Mouse (Mus musculus) myocyte (in vitro differentiated cells): ENCODE measurements around the gene Slc17a6. TPM values are rescaled to one million over a fixed set of nuclear protein-coding genes. Genes with fewer than 3 reads are reported as not detected.

Experiments used
- H3K27me3 ChIP-seq: one replicate; pipeline ENCODE4 v1.6.1; 2011; ENCODE audit not compliant: control insufficient read depth, insufficient read depth, insufficient read length
- H3K36me3 ChIP-seq: one replicate; pipeline ENCODE4 v1.6.1; 2011; ENCODE audit not compliant: control insufficient read depth, insufficient read depth
- H3K4me2 ChIP-seq: one replicate; pipeline ENCODE4 v1.6.1; 2011; ENCODE audit warnings: low read depth, control low read depth
- H3K4me3 ChIP-seq: one replicate; pipeline ENCODE4 v1.5.1; 2011; ENCODE audit warnings: mild to moderate bottlenecking, control low read depth, moderate library complexity
- H3K79me2 ChIP-seq: one replicate; pipeline ENCODE4 v1.6.1; 2011; ENCODE audit not compliant: control insufficient read depth, insufficient read depth
- H3ac ChIP-seq: one replicate; pipeline ENCODE4 v1.6.1; 2011; ENCODE audit not compliant: control insufficient read depth, insufficient read length
- CEBPB ChIP-seq: IDR thresholded peaks from 2 replicates; pipeline ENCODE4 v1.6.1; 2011; ENCODE audit warnings: mild to moderate bottlenecking, moderate library complexity; ENCODE audit not compliant: poor library complexity, insufficient read depth, severe bottlenecking
- E2F4 ChIP-seq: IDR thresholded peaks from one replicate; pipeline ENCODE4 v1.6.1; 2011; ENCODE audit warnings: mild to moderate bottlenecking, control low read depth, moderate library complexity; ENCODE audit not compliant: insufficient read depth
- MAX ChIP-seq: IDR thresholded peaks from one replicate; pipeline ENCODE4 v1.6.1; 2011; ENCODE audit warnings: low read depth, mild to moderate bottlenecking, control low read depth
- MYOD1 ChIP-seq, 3 experiments: IDR thresholded peaks; one replicate each; pipeline ENCODE4 v1.6.1; 2011; ENCODE audit warnings: control low read depth in 2 of 3, low read depth in 2 of 3, mild to moderate bottlenecking in 2 of 3, moderate library complexity in 1 of 3; ENCODE audit not compliant: insufficient read length in 2 of 3, control insufficient read depth in 1 of 3
- MYOG ChIP-seq, 3 experiments: IDR thresholded peaks; one replicate each; pipeline ENCODE4 v1.6.1; 2011; ENCODE audit warnings: control low read depth in 2 of 3, low read depth in 2 of 3, mild to moderate bottlenecking in 2 of 3; ENCODE audit not compliant: insufficient read length in 2 of 3, control insufficient read depth in 1 of 3, insufficient read depth in 1 of 3
- POLR2A ChIP-seq: IDR thresholded peaks from one replicate; pipeline ENCODE4 v1.6.1; 2011; ENCODE audit warnings: low read depth, mild to moderate bottlenecking, control low read depth, moderate library complexity; ENCODE audit not compliant: insufficient read length
- POLR2AphosphoS2 ChIP-seq: IDR thresholded peaks from one replicate; pipeline ENCODE4 v1.6.1; 2011; ENCODE audit warnings: low read depth, control low read depth; ENCODE audit not compliant: insufficient read length
- REST ChIP-seq: IDR thresholded peaks from one replicate; pipeline ENCODE4 v1.6.1; 2011; ENCODE audit warnings: mild to moderate bottlenecking, control low read depth, moderate library complexity; ENCODE audit not compliant: insufficient read depth, insufficient read length
- SRF ChIP-seq: IDR thresholded peaks from one replicate; pipeline ENCODE4 v1.6.1; 2011; ENCODE audit warnings: low read depth; ENCODE audit not compliant: control insufficient read depth, insufficient read length
- TCF12 ChIP-seq: IDR thresholded peaks from one replicate; pipeline ENCODE4 v1.6.1; 2011; ENCODE audit warnings: mild to moderate bottlenecking, control low read depth; ENCODE audit not compliant: poor library complexity, insufficient read depth, severe bottlenecking
- TCF3 ChIP-seq: IDR thresholded peaks from one replicate; pipeline ENCODE4 v1.6.1; 2011; ENCODE audit warnings: low read depth, control low read depth; ENCODE audit not compliant: insufficient read length
- USF1 ChIP-seq: IDR thresholded peaks from one replicate; pipeline ENCODE4 v1.6.1; 2011; ENCODE audit warnings: low read depth, mild to moderate bottlenecking, control low read depth, moderate library complexity
- polyA plus RNA-seq: library from polyadenylated mRNA; unstranded; fragments of >200 nt; fragmentation: generic; extraction: Trizol; gene quantifications from one replicate; pipeline ENCODE4 v1.2.1, GENCODE M21; 2012; ENCODE audit warnings: missing spikeins

Gene Slc17a6
- polyA plus RNA-seq, 1 experiment, result 0.16 TPM

- Histone ChIP-seq H3K27me3 (no peaks in the 10 kb centered on the region), H3K36me3 (no peaks in the 10 kb centered on the region), H3K4me2 (no peak overlapping the region), H3ac (no peak overlapping the region), H3K4me3 (no peak overlapping the region), H3K79me2 (no peaks in the 10 kb centered on the region)
- TF ChIP-seq CEBPB, result no peak
- no peak for TF ChIP-seq MYOD1 (IDR thresholded peaks at IDR 0.05; ENCODE audit: control insufficient read depth in 1 of 3, insufficient read length in 2 of 3, low read depth in 2 of 3)
- TF ChIP-seq POLR2AphosphoS2, result no peak
These were observed 1.8 kb upstream of the Slc17a6 start for GRCm38 (mm10) chr7:51619977-51620376.

DNA sequence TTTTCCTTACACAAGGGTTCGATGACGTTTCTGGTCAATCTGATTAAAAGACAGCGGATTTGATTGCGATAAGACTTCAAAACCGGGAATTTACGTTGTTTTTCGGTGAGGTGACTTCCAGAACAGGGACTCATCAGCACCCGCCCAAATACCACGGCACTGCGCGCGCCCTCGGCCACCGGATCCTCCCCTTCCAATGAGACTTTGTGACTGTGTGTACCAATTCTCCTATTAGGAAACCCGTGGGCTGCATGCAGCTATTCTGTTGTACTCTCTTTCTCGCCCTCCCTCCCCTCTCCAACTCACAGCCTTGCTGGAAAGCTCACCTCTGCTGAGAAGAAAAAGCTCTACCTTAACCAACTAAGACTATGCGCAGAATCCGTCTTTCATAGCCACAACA is 390 bp downstream of the Slc17a6 start:
- H3ac ChIP-seq, result no peak overlapping the region
- H3K27me3 ChIP-seq, result no peaks in the 10 kb centered on the region
- H3K36me3 ChIP-seq, result no peaks in the 10 kb centered on the region
- no peak overlapping the region for H3K4me2 ChIP-seq
- TF ChIP-seq TCF12 (no peak), POLR2AphosphoS2 (no peak), MYOG (IDR thresholded peaks at IDR 0.05; ENCODE audit: control insufficient read depth in 1 of 3, insufficient read depth in 1 of 3, insufficient read length in 2 of 3, low read depth in 2 of 3) (no peak), REST (no peak), CEBPB (no peak), POLR2A (no peak), E2F4 (no peak), TCF3 (no peak), SRF (no peak), MYOD1 (IDR thresholded peaks at IDR 0.05; ENCODE audit: control insufficient read depth in 1 of 3, insufficient read length in 2 of 3, low read depth in 2 of 3) (no peak), USF1 (no peak), MAX (no peak)
- no peaks in the 10 kb centered on the region for H3K79me2 ChIP-seq
- H3K4me3 ChIP-seq, result no peak overlapping the region

GRCm38 (mm10) chr7:51622666-51623065 is 860 bp downstream of the Slc17a6 start:
- H3K4me2 ChIP-seq, result no peak overlapping the region
- H3K79me2 ChIP-seq, result no peaks in the 10 kb centered on the region
- no peak overlapping the region for H3ac ChIP-seq
- H3K36me3 ChIP-seq, result no peaks in the 10 kb centered on the region
- TF ChIP-seq USF1, result no peak
- no peak for TF ChIP-seq SRF
- no peak for TF ChIP-seq POLR2AphosphoS2
- no peak for TF ChIP-seq POLR2A
- no peak for TF ChIP-seq E2F4
- no peak for TF ChIP-seq REST
- TF ChIP-seq TCF3, result no peak
- no peak for TF ChIP-seq MYOD1 (IDR thresholded peaks at IDR 0.05; ENCODE audit: control insufficient read depth in 1 of 3, insufficient read length in 2 of 3, low read depth in 2 of 3)
- no peak for TF ChIP-seq MYOG (IDR thresholded peaks at IDR 0.05; ENCODE audit: control insufficient read depth in 1 of 3, insufficient read depth in 1 of 3, insufficient read length in 2 of 3, low read depth in 2 of 3)
- no peak for TF ChIP-seq CEBPB
- no peak for TF ChIP-seq TCF12
- no peak for TF ChIP-seq MAX
- H3K4me3 ChIP-seq, result no peak overlapping the region
- H3K27me3 ChIP-seq, result no peaks in the 10 kb centered on the region

GRCm38 (mm10) chr7:51624336-51624897 is 2.6 kb downstream of the Slc17a6 start:
- TF ChIP-seq MAX, result no peak
- TF ChIP-seq TCF3, result no peak
- TF ChIP-seq CEBPB, result no peak
- TF ChIP-seq REST, result no peak
- TF ChIP-seq POLR2A, result no peak
- no peak for TF ChIP-seq USF1
- TF ChIP-seq SRF, result no peak
- TF ChIP-seq MYOD1 (IDR thresholded peaks at IDR 0.05; ENCODE audit: control insufficient read depth in 1 of 3, insufficient read length in 2 of 3, low read depth in 2 of 3), result no peak
- TF ChIP-seq POLR2AphosphoS2, result no peak
- TF ChIP-seq TCF12, result no peak
- H3K27me3 ChIP-seq, result no peaks in the 10 kb centered on the region
- no peaks in the 10 kb centered on the region for H3K79me2 ChIP-seq
- no peak overlapping the region for H3K4me3 ChIP-seq
- H3K4me2 ChIP-seq, result no peak overlapping the region
- no peaks in the 10 kb centered on the region for H3K36me3 ChIP-seq
- no peak overlapping the region for H3ac ChIP-seq

- TF ChIP-seq TCF12 (no peak), MYOG (IDR thresholded peaks at IDR 0.05; ENCODE audit: control insufficient read depth in 1 of 3, insufficient read depth in 1 of 3, insufficient read length in 2 of 3, low read depth in 2 of 3) (no peak), E2F4 (no peak), POLR2AphosphoS2 (no peak), POLR2A (no peak), REST (no peak), CEBPB (no peak), USF1 (no peak), TCF3 (no peak)
- Histone ChIP-seq H3K4me2 (no peak overlapping the region), H3K27me3 (no peaks in the 10 kb centered on the region), H3K4me3 (no peak overlapping the region), H3ac (no peak overlapping the region), H3K79me2 (no peaks in the 10 kb centered on the region), H3K36me3 (no peaks in the 10 kb centered on the region)
These were observed 3.4 kb downstream of the Slc17a6 start for GRCm38 (mm10) chr7:51625161-51625560.
